Mouse (Mus musculus) adrenal gland, postnatal 36 days (tissue): ENCODE data around the gene Cenpf. TPM values are rescaled to one million over a fixed set of nuclear protein-coding genes. Genes with fewer than 3 reads are reported as not detected.

Source experiments
- DNase-seq, 2 experiments: peaks; one replicate each; pipeline ENCODE4 v3.0.0; 2021; ENCODE audit warnings: mixed read lengths in 1 of 2
- total RNA-seq, 2 experiments: library from RNA; stranded (reverse); gene quantifications; 2 replicates each; pipeline ENCODE4 v1.2.3; 2021

The Cenpf gene
- total RNA-seq, 2 experiments from 2014 or later, result 4.0 to 4.7 TPM

DNA sequence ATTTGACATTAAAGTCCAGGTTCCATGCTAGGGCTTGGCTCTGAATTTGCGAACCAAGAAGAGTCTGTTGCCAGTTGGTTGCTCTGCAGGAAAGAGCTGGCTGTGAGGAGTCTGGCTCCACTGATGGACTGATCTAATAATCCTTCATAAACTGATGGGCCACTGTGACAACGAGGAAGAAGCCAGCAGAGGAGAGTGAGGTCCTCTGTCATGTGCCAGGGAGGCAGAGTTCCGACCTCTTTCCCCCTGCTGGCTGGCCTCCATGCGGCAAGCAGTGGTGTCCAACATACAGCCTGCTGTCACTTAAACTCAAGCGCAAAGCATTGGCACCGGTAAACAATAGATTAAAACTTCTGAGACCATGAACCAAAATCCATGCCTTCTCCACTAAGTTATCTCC lies 57.9 kb downstream of the Cenpf start:
- DNase-seq, result no peak

DNA sequence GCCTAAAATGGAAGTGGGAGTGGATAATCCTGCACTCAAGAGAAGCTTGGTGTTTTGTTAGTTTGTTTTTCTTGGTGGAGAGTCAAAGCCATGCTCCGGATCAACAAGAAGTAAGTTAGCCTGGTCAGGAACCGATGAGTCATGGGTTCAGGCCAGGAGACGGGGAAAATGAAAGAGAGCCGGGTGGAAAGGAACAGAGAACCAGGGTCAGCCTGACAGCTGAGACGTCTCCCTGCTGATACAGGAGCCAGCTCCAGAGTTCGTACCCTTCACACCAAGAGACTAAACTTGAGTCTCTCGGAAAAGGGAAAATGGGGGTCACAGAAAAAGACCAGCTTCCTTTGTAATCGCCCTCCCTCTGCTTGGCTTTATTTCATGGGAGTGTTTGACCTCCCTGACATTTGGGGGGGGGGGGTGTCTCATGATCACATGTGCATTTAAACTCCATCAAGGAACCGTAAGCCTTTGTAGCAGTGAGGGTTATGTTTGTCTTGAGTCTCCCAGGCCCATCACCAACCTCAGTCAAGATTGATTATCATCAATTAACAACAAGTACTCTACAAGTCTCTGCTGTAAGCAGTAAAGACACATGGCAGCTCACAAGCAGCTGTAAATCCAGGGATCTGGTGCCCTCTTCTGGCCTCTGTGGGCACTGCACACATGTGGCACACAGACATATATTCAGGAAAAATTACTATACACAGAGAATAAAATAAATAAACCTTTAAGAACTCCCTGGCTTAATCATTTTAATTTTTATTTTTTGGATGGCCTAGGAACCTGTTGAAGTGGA lies 59.7 kb downstream of the Cenpf start:
- DNase-seq, result peak; percentile 77 to 78

DNA sequence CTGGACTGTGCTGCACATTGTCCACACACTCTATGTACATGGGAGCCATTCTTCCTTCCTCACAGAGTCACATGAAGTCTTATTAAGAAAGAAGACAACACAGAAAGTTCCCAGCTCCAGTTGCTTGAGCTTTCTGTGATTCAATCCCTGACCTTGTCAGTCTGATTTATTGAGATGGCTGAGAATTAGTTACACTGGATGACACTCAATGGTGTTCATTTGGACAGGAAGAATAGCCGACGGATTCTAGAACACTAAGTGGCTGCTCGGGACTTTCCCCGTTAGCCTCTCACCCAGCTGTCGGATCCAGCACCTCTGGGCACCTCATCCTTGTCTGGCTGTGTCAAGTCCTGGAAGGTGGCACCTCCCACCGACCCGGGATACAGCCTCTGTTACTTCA lies 63.1 kb downstream of the Cenpf start:
- DNase-seq, result no peak

DNA sequence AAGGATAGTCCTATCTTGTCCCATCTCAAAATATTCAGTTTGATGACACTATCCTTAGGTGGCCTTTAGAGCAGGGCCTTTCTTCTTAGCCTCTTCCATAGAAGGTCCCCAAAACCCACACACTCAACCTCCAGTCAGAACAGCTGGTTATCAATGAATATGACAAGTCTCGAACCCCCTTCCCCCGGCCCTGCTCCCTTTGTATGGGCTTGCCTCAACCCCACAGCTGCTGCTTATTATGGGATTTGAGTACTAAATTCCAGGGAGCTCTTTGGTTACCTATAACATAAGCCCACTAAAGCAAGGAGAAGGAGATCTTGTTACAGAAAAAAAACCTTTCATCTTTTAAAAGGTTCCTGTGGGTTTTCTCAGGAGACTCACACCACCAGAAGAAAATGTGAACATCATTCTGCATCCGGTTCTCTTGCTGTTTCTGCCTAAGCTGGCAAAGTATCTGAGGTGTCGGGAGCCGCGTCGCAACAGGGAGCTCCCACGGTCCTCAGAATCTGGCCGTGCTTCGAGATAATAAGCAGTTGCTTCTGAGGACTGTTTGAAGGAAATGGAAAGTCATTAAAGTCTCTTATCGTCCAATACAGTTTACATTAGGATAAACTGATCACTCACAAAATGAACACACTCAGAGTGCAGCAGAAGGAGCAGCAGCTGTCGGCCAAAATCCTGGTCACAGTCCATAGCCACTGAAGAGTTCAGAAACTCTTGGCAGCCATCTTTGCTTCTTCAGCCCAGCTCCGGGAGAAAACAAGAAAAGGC lies 68.7 kb downstream of the Cenpf start:
- no peak for DNase-seq

DNA sequence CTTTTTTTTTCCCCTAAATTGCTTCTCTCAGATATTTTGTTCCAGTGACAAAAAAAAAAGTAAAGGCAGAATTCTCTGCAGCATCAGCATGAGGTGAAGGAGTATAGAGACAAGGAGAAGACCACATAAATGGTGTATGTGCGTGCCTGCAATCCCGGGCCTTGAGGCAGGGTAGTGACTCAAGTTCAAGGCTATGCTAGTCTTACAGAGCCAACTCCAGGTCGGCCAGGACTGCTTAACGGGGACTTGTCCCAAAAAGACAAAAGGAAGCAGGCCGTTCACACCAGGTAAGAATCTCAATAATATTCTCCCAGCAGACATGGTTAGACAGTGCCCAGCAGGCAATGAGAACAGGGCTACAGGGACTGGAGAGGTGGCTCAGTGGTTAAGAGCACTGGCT lies 70.5 kb downstream of the Cenpf start:
- DNase-seq, result peak in 1 of 2 experiments; percentile 40

DNA sequence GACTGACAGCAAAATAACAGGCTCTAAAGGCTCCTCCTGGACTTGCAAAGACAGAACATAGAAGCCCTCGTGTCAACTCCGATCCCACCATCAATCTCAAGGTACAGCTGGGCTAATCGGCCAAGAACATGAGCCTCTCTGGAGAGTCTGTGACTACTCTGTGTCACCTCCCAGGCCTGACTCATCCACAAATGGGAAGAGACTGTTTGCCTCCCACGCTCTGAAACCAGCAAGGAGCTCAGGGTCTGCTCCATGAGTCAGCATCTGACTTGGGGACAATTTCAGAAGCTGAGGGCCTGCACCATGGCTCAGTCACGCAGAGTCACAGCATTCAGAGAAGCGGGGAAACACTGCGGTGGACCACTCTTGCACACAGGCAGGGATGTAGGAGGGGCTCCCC lies 72.6 kb downstream of the Cenpf start:
- DNase-seq, result peak; percentile 60 to 66

DNA sequence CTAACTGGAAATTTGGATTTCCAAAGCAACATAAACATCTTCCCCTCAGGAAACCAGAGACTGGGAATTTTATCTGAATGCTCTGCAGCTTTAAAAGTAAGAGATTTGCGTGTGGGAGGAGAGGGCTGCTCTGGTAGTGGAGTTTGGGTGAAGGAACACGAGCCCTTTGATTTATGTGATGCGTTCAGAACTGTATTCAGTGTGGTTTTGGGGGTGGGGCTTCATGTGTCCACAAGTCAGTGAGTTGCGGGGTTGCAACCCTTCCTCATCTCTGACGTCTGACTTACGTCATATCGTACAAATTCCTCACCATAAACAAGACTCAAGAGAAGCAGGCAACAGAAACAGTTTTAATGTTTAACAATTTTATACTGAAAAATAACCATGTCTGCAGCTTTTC lies 74.8 kb downstream of the Cenpf start:
- DNase-seq, result no peak

DNA sequence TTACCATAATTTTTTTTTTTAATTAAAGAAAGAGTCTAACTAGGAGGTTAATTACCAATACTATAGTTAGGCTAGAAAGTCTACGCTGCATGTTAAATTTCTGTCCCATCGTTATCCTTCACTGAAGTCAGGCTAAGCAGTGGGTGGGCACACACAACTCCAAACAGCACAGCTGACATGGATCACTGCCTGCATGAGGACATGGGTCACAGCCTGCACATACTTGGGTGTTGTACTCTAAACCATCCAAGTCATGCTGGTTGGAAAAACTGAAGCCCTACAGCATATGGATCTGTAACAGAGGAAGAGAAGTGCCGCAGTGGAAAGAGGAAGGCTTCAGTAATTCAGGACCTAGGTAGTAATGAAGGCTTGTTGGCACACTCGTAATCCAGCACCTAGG lies 76.1 kb downstream of the Cenpf start:
- DNase-seq, result no peak

DNA sequence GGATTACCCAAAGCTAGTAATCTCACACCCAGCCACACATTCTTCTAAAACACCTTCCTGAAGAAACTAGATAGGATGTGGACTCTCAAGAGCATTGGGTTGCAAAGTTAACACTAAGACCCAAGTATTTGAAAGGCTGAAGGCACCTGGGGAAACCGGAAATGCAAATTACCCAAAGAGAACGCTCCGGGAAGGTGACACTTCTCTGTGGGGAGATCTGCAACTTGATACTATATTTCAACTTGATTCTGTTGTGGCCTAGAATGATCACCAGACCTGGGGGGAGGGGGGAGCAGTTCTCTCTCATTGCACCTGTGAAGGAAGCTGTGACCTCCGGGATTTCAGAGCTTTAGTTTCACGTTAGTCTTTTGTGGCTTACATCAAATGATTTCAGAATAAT lies 79.2 kb downstream of the Cenpf start:
- DNase-seq, result no peak

DNA sequence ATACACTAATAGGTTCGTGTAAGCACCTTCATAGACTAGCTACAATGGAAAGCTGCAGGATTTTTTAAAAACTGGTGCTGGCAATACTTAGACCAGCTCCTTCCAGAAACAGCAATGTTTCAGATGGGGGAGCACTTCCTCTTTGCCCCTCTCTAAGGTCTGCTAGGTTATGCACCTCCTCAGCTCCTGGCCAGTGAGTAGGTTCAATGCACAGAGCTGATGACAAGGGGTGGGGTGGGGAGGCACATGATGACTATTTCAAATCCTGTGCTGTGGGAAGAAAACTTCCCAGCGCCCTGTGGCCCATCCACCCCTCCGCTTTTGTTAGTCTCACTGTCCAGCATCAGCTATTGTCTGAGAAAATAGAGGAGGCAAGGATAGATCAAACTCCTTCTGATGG lies 79.8 kb downstream of the Cenpf start:
- no peak for DNase-seq

DNA sequence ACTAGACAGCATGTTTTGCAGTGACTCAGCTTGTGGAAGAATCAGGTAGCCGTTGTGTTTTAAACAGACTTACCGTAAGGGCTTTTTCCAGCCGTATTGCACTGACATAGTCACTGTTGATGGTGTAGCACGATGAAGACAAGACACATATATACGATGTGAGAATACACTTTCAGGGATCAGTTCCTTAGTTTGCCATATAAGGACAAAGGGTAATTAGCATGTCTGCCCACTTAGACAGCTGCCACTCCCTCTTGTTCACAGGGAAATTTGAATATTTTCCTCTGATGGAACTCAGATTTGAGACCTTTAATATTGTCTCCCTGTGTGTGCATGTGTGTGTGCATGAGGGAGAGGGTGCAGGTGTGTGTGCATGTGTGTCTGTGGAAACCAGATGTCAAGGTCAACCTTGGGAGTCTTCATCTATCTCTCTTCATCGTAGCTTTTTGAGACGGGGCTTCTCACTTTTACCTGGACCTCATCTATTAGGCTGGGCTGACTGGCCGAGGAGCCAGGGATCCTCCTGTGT lies 82.2 kb downstream of the Cenpf start:
- DNase-seq, result no peak

DNA sequence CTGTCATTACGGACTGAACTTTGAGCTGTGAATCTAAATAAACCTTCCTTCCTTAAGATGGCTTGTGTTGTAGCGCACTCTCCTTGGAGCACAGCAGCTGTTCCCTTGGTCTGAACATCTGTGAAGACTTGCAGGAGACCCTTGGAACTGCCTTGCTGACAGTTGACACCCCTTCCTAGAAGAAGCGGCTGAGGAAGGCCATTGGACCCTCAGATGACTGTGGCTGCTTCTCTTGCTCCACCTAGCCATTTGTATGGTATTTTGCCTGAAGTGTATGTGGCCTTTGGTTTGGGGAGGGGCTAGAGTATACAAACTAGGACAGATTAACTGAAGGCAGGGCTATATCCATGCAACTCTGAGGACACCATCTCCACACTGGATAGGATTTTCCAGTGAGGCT lies 90.8 kb downstream of the Cenpf start:
- DNase-seq, result no peak

Other genes starting within 250 kb of the Cenpf start
- 10 to 100 TPM; 18.5 to 22.7 TPM for gene Ptpn14, start 40.2 kb upstream of the Cenpf start, total RNA-seq
- gene Smyd2, start 234.3 kb upstream of the Cenpf start, total RNA-seq, result 10 to 100 TPM; 76.7 to 81.8 TPM